Mouse (Mus musculus) erythroblast, embryonic 14.5 days (primary cell): ENCODE measurements around the gene Snx1. TPM values are rescaled to one million over a fixed set of nuclear protein-coding genes. Genes with fewer than 3 reads are reported as not detected.
A peak's percentile ranks its signal among the peaks of the same experiment; 100 is the strongest.

Experiments used
- H3K27me3 ChIP-seq: 2 replicates; pipeline ENCODE4 v1.6.1; 2012; ENCODE audit warnings: inconsistent platforms; ENCODE audit not compliant: control insufficient read depth
- H3K36me3 ChIP-seq: 2 replicates; pipeline ENCODE4 v1.6.1; 2012; ENCODE audit warnings: mild to moderate bottlenecking, inconsistent platforms; ENCODE audit not compliant: control insufficient read depth
- H3K4me1 ChIP-seq: 2 replicates; pipeline ENCODE4 v1.6.1; 2012; ENCODE audit warnings: inconsistent platforms; ENCODE audit not compliant: control insufficient read depth
- H3K4me3 ChIP-seq: replicated peaks from 2 replicates; pipeline ENCODE3; 2012; ENCODE audit warnings: moderate library complexity, mild to moderate bottlenecking, inconsistent platforms
- H3K9me3 ChIP-seq: 2 replicates; pipeline ENCODE4 v1.6.1; 2012; ENCODE audit warnings: low read length, inconsistent platforms, mixed read lengths; ENCODE audit not compliant: control insufficient read depth
- GATA1 ChIP-seq: IDR thresholded peaks from 2 replicates; pipeline ENCODE4 v1.6.1; 2012; ENCODE audit warnings: low read length, inconsistent platforms, mixed read lengths
- TAL1 ChIP-seq: IDR thresholded peaks from 3 replicates; pipeline ENCODE4 v1.6.1; 2012; ENCODE audit warnings: low read length, inconsistent platforms, mixed read lengths
- polyA plus RNA-seq: library from polyadenylated mRNA; stranded (reverse); fragments of >175 nt; gene quantifications from 2 replicates; pipeline ENCODE4 v1.2.3, GENCODE M21; 2012

Snx1 gene
- polyA plus RNA-seq, 1 experiment = 14.6 TPM

- Histone ChIP-seq H3K9me3 (no peaks in the 10 kb centered on the region), H3K27me3 (no peaks in the 10 kb centered on the region), H3K4me1 (peaks cover 82% of the 10 kb centered on the region), H3K36me3 (peaks cover 53% of the 10 kb centered on the region), H3K4me3 (no peak overlapping the region)
- no peak for TF ChIP-seq GATA1
- TF ChIP-seq TAL1 = no peak
Observed at GRCm38 (mm10) chr9:66121421-66121820, 5.0 kb downstream of the Snx1 start.

- no peaks in the 10 kb centered on the region for H3K27me3 ChIP-seq
- H3K9me3 ChIP-seq = no peaks in the 10 kb centered on the region
- H3K4me3 ChIP-seq = no peak overlapping the region
- H3K36me3 ChIP-seq = peaks cover 57% of the 10 kb centered on the region
- H3K4me1 ChIP-seq = peaks cover 78% of the 10 kb centered on the region
- TF ChIP-seq TAL1 (no peak), GATA1 (no peak)
Observed at GRCm38 (mm10) chr9:66120945-66121344, 5.4 kb downstream of the Snx1 start.

- no peaks in the 10 kb centered on the region for H3K9me3 ChIP-seq
- peak overlapping the region; percentile 36 for H3K4me3 ChIP-seq
- H3K27me3 ChIP-seq = no peaks in the 10 kb centered on the region
- TF ChIP-seq GATA1 = peak; percentile 28; the same call in 1 of the 2 replicates
- TF ChIP-seq TAL1 = peak; percentile 52
- H3K4me1 ChIP-seq = peaks cover 71% of the 10 kb centered on the region
- H3K36me3 ChIP-seq = peaks cover 62% of the 10 kb centered on the region
Observed at GRCm38 (mm10) chr9:66120106-66120505, 6.3 kb downstream of the Snx1 start.

GRCm38 (mm10) chr9:66119498-66119897 lies 6.9 kb downstream of the Snx1 start:
- Histone ChIP-seq H3K4me1 (peaks cover 69% of the 10 kb centered on the region), H3K27me3 (no peaks in the 10 kb centered on the region), H3K36me3 (peaks cover 68% of the 10 kb centered on the region), H3K9me3 (no peaks in the 10 kb centered on the region), H3K4me3 (peak overlapping the region; percentile 36)
- TF ChIP-seq GATA1 = no peak
- TF ChIP-seq TAL1 = no peak

GRCm38 (mm10) chr9:66116890-66117289 lies 9.5 kb downstream of the Snx1 start:
- Histone ChIP-seq H3K9me3 (no peaks in the 10 kb centered on the region), H3K4me3 (no peak overlapping the region), H3K27me3 (no peaks in the 10 kb centered on the region), H3K36me3 (peaks cover 80% of the 10 kb centered on the region), H3K4me1 (peaks cover 48% of the 10 kb centered on the region)
- TF ChIP-seq GATA1 (no peak), TAL1 (no peak)

GRCm38 (mm10) chr9:66114341-66114740 lies 12.0 kb downstream of the Snx1 start:
- H3K36me3 ChIP-seq = peaks cover 83% of the 10 kb centered on the region
- no peak overlapping the region for H3K4me3 ChIP-seq
- no peaks in the 10 kb centered on the region for H3K27me3 ChIP-seq
- no peaks in the 10 kb centered on the region for H3K9me3 ChIP-seq
- H3K4me1 ChIP-seq = peaks cover 23% of the 10 kb centered on the region
- no peak for TF ChIP-seq TAL1

GRCm38 (mm10) chr9:66110611-66111379 lies 15.6 kb downstream of the Snx1 start:
- TF ChIP-seq GATA1 (no peak), TAL1 (no peak)
- Histone ChIP-seq H3K9me3 (no peaks in the 10 kb centered on the region), H3K4me3 (no peak overlapping the region), H3K4me1 (peaks cover 9% of the 10 kb centered on the region), H3K36me3 (peaks cover 86% of the 10 kb centered on the region), H3K27me3 (no peaks in the 10 kb centered on the region)

GRCm38 (mm10) chr9:66110126-66110525 lies 16.3 kb downstream of the Snx1 start:
- H3K27me3 ChIP-seq = no peaks in the 10 kb centered on the region
- H3K9me3 ChIP-seq = no peaks in the 10 kb centered on the region
- H3K4me3 ChIP-seq = no peak overlapping the region
- H3K36me3 ChIP-seq = peaks cover 88% of the 10 kb centered on the region
- peaks cover 14% of the 10 kb centered on the region for H3K4me1 ChIP-seq
- TF ChIP-seq GATA1 (no peak), TAL1 (no peak)

- no peak overlapping the region for H3K4me3 ChIP-seq
- no peaks in the 10 kb centered on the region for H3K9me3 ChIP-seq
- H3K36me3 ChIP-seq = peaks cover 88% of the 10 kb centered on the region
- no peak for TF ChIP-seq GATA1
- H3K4me1 ChIP-seq = peaks cover 17% of the 10 kb centered on the region
- no peaks in the 10 kb centered on the region for H3K27me3 ChIP-seq
Observed at GRCm38 (mm10) chr9:66109574-66109973, 16.8 kb downstream of the Snx1 start.

- Histone ChIP-seq H3K4me1 (peaks cover 28% of the 10 kb centered on the region), H3K36me3 (peaks cover 96% of the 10 kb centered on the region), H3K27me3 (no peaks in the 10 kb centered on the region), H3K4me3 (no peak overlapping the region), H3K9me3 (no peaks in the 10 kb centered on the region)
- TF ChIP-seq GATA1 = no peak
- TF ChIP-seq TAL1 = no peak
Observed at GRCm38 (mm10) chr9:66105168-66105567, 21.2 kb downstream of the Snx1 start.
